Mouse (Mus musculus): Measurements from ENCODE around the gene Gm1673.
"Not testable (repeated sequence)": the region's sequence is repeated elsewhere in the genome, so short reads cannot be mapped to it uniquely, and the experiment has no call there.

Gm1673 gene

DNA sequence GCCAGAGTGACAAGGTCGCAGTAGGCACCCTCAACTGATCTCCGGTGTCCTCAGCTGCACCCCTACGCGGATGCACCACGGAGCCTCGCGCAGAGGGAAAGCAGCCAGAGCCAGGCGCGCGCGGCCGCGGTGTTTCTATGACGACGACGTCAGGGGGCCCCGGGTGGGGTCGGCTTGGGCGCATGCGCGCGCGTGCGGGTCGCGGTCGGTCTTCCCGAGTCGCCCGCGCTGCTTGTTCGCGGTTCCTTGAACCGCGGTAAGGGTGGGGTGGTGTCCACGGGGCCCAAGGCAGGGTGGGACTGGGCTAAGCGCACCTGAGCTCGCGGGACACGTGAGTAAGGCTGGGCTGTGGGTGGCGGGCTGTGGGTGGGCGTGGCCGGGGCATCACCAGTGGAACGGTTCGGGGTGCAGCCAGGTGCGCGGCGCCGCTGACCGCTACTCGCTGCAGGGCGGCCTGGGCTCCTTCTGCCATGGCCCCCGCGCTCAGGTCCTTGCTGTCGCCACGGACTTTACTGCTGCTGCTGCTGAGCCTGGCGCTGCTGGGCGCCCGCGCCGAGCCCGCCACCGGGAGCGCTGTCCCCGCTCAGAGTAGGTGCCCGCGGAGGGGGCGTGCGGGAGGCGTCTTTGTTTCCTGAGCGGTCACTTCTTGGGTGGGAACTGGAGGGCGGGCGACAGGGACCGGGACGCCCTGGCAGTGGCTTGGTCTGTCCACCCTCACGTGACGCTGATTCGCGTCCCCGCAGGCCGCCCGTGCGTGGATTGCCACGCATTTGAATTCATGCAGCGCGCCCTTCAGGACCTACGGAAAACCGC lies at the start of gene Gm1673:
Gene Gm1673, plus strand, starts transcription at position 125 of the 813 bp plus-strand sequence.
- in situ Hi-C loops (cut with MseI, MboI): no loop called here

DNA sequence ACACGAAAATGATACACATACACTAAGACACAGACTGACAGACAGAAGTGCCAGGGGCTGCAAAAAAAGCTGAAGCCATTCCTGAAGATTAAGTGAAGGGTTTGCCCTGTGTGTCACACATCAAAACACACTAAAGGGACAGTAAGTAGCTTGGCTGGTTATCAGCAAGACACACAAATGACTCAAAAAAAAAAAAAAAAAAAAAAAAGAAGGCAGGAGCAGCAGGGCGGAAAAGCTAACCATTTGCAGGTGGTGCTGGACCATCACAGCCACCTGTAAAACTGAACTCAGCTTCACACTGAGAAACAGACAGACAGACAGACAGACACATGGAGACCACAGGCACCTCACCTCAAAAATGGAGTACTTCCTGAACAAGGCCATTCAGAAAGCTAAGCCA lies 49.2 kb upstream of the Gm1673 start:
- in situ Hi-C loops (cut with MseI, MboI): no loop called here

- in situ Hi-C loops (cut with MseI, MboI): no loop called here
Measured at GRCm38 (mm10) chr5:33934877-33935276, 48.4 kb upstream of the Gm1673 start.

- in situ Hi-C loops (cut with MseI, MboI): no loop called here
Measured at GRCm38 (mm10) chr5:33935700-33936111, 47.5 kb upstream of the Gm1673 start.

DNA sequence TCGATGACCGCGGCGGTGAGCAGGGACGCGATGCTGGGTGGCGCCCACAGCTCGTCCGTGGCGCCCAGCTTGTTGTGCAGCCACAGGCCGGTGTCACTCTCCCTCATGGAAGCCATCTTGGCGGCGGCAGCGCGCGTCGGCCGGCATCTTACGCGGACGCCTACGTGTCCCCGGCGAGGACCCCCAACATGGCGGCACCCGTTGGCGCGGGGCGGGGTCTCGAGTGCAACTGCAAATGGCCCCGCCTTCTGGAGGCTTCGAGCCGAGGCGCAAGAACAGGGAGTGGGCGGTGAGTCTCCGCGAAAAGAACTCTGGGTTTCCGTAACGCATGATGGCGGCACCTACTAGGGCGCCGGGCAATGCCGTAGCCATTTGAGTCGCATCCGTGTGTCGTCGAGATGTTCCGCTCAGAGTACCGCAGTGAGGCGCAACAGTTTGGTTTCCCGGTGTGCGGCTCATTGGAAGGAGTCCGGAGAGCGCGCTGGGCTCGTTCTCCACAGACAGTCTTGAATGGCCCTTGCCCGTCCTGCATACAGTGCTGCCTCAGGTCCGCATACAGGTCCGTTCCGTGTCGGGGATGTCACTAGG lies 47.0 kb upstream of the Gm1673 start, which contains the start of gene Nelfa:
Gene Nelfa, minus strand, starts transcription at position 294 of the 588 bp plus-strand sequence.
- in situ Hi-C loops (cut with MseI, MboI): no loop called here

DNA sequence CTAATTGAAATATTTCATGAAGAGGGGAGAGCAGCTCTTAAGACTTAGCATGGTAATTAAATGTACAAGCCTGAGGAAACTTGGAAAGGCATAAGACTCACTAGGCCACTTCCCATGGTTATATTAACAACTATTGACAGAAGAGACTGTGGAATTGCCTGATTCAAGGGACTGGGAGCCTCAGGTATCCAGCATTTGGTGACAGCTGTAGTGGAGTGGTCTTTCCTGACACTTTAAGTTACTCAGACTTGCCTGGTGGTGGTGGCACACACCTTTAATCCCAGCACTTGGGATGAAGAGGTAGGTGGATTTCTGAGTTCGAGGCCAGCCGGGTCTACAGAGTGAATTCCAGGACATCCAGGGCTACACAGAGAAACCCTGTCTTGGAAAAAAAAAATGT lies 46.0 kb upstream of the Gm1673 start:
- in situ Hi-C loops (cut with MseI, MboI): no loop called here

DNA sequence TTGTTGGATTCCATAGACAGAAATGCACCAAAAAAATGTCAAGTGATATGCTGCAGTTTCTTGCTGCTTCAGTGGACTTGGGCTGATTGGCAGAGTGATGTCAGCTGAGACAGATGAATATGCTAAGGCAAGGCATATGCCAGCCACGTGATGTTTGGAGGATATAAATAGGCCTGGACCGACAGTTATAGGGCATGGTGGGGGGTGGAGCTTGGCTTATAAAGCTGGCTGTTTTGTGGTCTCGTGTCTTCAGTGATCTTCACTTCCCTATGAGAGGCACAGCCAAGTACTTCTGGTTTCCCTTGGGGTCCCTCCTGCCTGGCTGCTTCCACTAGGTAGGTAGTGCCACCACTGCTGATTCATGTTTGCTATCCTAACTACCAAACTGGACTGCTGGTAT lies 44.8 kb upstream of the Gm1673 start:
- in situ Hi-C loops (cut with MseI, MboI): no loop called here

DNA sequence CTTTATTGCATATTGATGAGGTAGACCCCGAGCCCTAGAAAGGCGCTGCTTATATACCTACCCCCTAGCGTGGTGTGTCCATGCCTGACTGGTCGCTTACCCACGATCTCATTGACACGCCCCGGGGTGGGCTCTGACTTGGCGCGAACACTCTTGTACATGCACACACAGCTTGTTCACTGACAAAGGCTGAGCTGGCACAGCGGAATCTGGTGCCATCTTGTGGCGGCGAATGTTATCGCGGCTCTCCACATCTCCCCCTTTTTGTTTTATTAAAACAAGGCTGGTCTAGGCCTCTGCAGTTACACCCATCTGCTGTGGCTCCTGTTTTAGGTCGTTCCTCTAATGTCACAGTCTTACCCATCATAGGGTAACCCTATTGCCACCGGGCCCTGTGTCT lies 36.2 kb upstream of the Gm1673 start:
- in situ Hi-C loops (cut with MseI, MboI): not testable (repeated sequence)

DNA sequence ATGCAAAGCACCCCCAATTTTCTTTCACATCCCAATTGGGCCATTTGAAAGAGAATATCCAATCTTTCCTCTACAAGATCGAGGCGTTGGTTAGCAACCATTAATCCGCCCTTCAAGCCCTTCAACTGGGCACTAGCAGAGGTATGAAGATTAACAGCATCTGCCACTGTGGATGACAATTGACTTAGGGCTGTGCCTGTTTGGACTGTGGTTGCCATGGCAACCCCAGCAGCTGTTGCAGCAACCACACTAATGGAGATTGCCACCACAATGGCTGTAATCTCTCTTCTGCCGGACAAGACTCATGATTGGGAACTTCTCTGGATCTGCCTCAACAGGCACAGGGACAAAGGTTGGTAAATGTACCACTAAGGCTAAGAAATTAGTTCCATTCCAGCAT lies 34.9 kb upstream of the Gm1673 start:
- in situ Hi-C loops (cut with MseI, MboI): no loop called here

DNA sequence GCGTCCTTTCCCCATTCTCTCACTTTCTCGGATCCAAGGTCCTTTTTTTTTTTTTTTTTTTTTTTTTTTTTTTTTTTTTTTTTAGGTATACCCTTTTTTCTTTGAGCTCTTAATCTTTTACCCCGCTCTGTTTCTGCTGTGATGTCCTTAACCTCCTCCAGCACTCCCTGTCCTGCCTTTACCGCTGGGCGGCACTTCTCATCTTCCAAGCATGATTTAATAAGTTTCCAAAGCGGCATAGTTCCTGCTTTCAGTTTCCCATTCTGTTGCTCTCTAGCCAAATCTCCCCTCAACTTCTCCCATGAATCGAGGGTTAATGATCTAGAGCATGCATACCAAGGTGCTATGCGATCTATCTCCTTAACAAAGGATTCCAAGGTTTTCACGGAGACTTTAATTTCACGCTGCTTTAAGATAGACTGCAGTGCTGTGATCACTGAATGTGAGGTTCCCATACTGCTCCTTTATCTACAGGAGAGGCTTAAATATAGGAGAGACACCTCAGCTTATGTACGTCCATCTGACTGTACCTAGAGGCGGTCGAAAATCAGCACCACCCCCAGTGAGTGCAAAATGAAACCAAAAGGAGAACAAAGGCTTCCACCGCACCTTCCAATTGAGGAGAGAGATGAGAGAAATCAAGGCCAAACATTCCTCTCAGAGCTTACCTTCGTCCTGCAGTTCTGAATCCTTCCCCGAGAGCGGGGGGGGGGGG lies 29.6 kb upstream of the Gm1673 start:
- in situ Hi-C loops (cut with MseI, MboI): no loop called here

GRCm38 (mm10) chr5:33954354-33954753 lies 28.9 kb upstream of the Gm1673 start:
- in situ Hi-C loops (cut with MseI, MboI): no loop called here

DNA sequence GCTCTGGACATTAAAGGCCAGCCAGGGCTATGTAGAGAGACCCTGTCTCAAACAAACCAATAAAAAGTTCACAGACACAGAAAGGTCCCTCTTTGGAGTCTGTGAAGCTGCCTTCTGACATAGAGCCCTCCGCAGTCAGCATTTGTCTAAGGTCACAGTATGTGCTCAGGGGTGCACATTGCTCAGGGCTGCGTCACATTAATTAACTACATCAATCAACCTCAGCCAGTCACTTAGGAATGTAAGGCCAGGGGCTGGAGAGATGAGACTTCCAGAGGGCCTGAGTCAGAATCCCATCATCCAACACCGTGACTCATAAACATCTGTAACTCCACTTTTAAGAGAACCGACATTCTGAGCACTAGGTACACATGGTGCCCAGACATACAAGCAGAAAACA lies 27.4 kb upstream of the Gm1673 start:
- in situ Hi-C loops (cut with MseI, MboI): no loop called here

- in situ Hi-C loops (cut with MseI, MboI): no loop called here
Measured at GRCm38 (mm10) chr5:33959382-33959781, 23.9 kb upstream of the Gm1673 start.

DNA sequence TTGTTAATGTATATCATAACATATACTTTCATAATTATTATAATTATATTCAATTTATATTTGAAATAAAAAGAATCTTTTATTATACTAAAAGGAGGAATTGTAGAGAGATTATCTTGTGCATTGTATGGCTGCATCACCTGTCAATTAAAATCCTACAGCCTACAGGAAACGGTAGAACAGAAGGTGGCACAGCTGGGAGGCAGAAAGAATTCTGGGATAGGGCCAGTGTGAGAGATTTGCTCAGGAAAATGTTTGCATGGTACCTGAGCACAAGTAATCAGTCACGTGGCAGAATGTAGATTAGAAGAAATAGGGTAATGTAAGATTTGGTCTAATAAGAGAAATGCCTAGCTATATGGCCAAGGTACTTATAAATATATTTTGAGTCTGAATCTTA lies 8.5 kb upstream of the Gm1673 start:
- in situ Hi-C loops (cut with MseI, MboI): no loop called here

DNA sequence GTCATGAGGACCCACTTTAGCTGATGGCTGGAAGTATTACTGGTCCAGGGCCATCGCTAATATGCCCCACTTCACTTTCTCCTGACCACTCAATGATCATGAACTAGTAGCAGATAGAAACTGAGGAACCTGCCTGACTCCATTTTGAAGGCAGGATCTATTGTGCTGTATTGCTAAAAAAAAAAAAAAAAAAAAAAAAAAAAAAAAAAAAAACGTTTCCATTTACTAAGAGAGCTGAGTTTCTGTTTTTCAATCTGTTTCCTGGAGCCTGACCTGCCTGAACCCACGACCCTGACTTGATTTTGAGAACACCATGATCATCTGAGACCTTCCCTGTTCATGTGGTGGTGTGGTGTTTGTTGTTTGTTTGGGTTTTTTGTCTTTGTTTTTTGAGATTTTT lies 7.0 kb upstream of the Gm1673 start:
- in situ Hi-C loops (cut with MseI, MboI): no loop called here

GRCm38 (mm10) chr5:33982731-33983259 lies 438 bp upstream of the Gm1673 start:
- in situ Hi-C loops (cut with MseI, MboI): no loop called here

- in situ Hi-C loops (cut with MseI, MboI): no loop called here
Measured at GRCm38 (mm10) chr5:33994671-33995625, 11.7 kb downstream of the Gm1673 start.

- in situ Hi-C loops (cut with MseI, MboI): no loop called here
Measured at GRCm38 (mm10) chr5:33995843-33996693, 12.8 kb downstream of the Gm1673 start, which contains the start of gene Nat8l. Gene Nat8l (plus strand): TSS chr5:33995984.

DNA sequence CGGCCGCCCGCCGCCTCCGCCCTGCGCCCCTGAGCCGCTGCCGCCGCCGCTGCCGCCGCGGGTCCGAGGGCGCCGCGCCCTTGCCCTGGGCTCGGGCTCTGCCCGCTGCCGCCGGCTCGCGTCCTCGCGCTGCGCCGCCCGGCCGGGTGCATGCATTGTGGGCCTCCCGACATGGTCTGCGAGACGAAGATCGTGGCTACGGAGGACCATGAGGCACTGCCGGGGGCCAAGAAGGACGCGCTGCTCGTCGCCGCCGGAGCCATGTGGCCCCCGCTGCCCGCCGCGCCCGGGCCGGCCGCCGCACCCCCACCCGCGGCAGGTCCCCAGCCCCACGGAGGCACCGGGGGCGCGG lies 13.4 kb downstream of the Gm1673 start:
- in situ Hi-C loops (cut with MseI, MboI): no loop called here

GRCm38 (mm10) chr5:33997051-33997741 lies 14.0 kb downstream of the Gm1673 start:
- in situ Hi-C loops (cut with MseI, MboI): no loop called here

Measured in mouse trophoblast stem cell (cell line).